In the genomic region with DNA sequence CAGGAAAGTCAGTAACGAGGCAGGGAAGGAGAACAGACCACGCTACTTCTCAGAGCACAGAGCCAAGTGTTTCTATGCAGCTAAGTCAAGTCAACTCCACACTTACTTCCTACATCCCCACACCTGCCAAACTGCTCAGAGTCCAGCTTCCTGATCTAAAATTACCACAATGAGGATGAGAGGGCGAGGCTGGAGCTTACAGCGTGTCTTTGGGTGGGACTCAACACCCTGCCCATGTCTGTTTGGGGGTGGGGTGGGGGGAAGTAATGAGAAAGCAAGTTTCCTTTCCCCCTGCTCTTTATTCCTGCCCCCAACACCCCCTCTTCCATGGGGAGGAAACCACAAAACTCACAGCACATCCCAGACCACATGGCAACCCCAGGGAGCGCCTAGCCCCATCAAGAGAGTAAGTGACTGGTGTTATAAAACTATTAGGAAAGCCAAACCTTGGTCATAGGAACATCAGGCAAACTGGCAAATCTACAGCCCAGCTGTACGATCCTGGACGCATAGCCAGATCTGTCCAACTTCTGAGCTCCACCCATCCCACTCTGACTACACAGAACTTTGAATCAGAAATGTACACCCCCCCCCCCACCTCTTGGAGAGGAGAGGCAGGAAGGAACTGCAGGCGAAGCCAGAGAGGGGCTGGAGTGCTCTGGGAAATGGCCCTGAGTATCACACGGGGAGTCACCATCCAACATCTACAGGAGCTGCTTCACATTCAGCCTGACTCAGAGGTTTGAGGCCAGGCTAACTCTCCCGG, we compare ENCODE assay signal across 7 mouse cellular contexts.
DNase-seq lines count a peak whose midpoint lies in the region; ATAC-seq lines count a peak whose summit lies in the region.

No protein-coding gene starts in this region.

- ATAC-seq in midbrain, embryonic 13.5 days, result no peak
- ATAC-seq in midbrain, embryonic 11.5 days (ENCODE audit: low FRiP score), result no peak
- ATAC-seq in heart, embryonic 12.5 days (ENCODE audit: insufficient number of reproducible peaks, low FRiP score), result peak; percentile 58; the same call in 1 of the 2 replicates
- ATAC-seq in stomach, embryonic 16.5 days (ENCODE audit: insufficient read depth, low FRiP score), result peak; percentile 73

- H3K27me3 ChIP-seq in midbrain, embryonic 13.5 days, result no peaks in the 10 kb centered on the region
- no peaks in the 10 kb centered on the region for H3K27me3 ChIP-seq in midbrain, embryonic 11.5 days (ENCODE audit: control insufficient read depth, insufficient read depth, low read length)
- H3K27me3 ChIP-seq in heart, embryonic 12.5 days (replicated peaks), result no peaks in the 10 kb centered on the region
- no peaks in the 10 kb centered on the region for H3K27me3 ChIP-seq in limb, embryonic 10.5 days (ENCODE audit: low read depth, poor library complexity, severe bottlenecking)
- H3K27me3 ChIP-seq in stomach, embryonic 16.5 days (ENCODE audit: control insufficient read depth, insufficient read depth, low read length), result no peaks in the 10 kb centered on the region

- no peaks in the 10 kb centered on the region for H3K9me3 ChIP-seq in midbrain, embryonic 13.5 days
- no peaks in the 10 kb centered on the region for H3K9me3 ChIP-seq in midbrain, embryonic 11.5 days (ENCODE audit: control insufficient read depth, low read length)
- H3K9me3 ChIP-seq in heart, embryonic 12.5 days (replicated peaks), result no peaks in the 10 kb centered on the region
- H3K9me3 ChIP-seq in limb, embryonic 10.5 days (replicated peaks), result no peaks in the 10 kb centered on the region
- H3K9me3 ChIP-seq in stomach, embryonic 16.5 days (replicated peaks; ENCODE audit: control insufficient read depth, low read length), result no peaks in the 10 kb centered on the region

- H3K27ac ChIP-seq in midbrain, embryonic 13.5 days, result peak overlapping the region; percentile 19; the same call in 1 of the 2 replicates
- H3K27ac ChIP-seq in midbrain, embryonic 11.5 days (ENCODE audit: low read depth, low read length), result no peak overlapping the region
- peak overlapping the region; percentile 61 for H3K27ac ChIP-seq in heart, embryonic 12.5 days (ENCODE audit: poor library complexity, severe bottlenecking)
- H3K27ac ChIP-seq in limb, embryonic 10.5 days, result peak overlapping the region; percentile 34; the same call in 1 of the 2 replicates
- peak overlapping the region; percentile 90 for H3K27ac ChIP-seq in stomach, embryonic 16.5 days (ENCODE audit: low read length)

- DNase-seq in midbrain, embryonic 11.5 days (ENCODE audit: low spot score, missing footprints), result no peak
- DNase-seq in limb, embryonic 10.5 days (ENCODE audit: low spot score), result no peak
- no peak for DNase-seq in adrenal gland, adult 2 months
- DNase-seq in right cerebral cortex, postnatal 25 days, result no peak

- no peak overlapping the region for H3K4me2 ChIP-seq in midbrain, embryonic 13.5 days (replicated peaks)
- no peak overlapping the region for H3K4me2 ChIP-seq in midbrain, embryonic 11.5 days
- H3K4me2 ChIP-seq in heart, embryonic 12.5 days, result no peak overlapping the region
- H3K4me2 ChIP-seq in stomach, embryonic 16.5 days (ENCODE audit: low read depth, low read length), result peak overlapping the region; percentile 19; the same call in 1 of the 2 replicates

- 82% methylated on average over 10 of the region's 10 CpGs for WGBS in midbrain, embryonic 13.5 days
- WGBS in midbrain, embryonic 11.5 days, result 77% methylated on average over 10 of the region's 10 CpGs
- 49% methylated on average over 10 of the region's 10 CpGs for WGBS in heart, embryonic 12.5 days
- 64% methylated on average over 10 of the region's 10 CpGs for WGBS in limb, embryonic 10.5 days
- 40% methylated on average over 10 of the region's 10 CpGs for WGBS in stomach, embryonic 16.5 days

- H3K4me3 ChIP-seq in midbrain, embryonic 13.5 days (replicated peaks), result no peak overlapping the region
- H3K4me3 ChIP-seq in midbrain, embryonic 11.5 days (ENCODE audit: low read depth, low read length), result no peak overlapping the region
- no peak overlapping the region for H3K4me3 ChIP-seq in heart, embryonic 12.5 days
- no peak overlapping the region for H3K4me3 ChIP-seq in limb, embryonic 10.5 days
- H3K4me3 ChIP-seq in stomach, embryonic 16.5 days (replicated peaks; ENCODE audit: low read length), result no peak overlapping the region

- peaks cover 14% of the 10 kb centered on the region; the same call in 1 of the 2 replicates for H3K4me1 ChIP-seq in midbrain, embryonic 13.5 days (replicated peaks)
- H3K4me1 ChIP-seq in midbrain, embryonic 11.5 days (ENCODE audit: control insufficient read depth, insufficient read depth, low read length), result peaks cover 2% of the 10 kb centered on the region; the same call in 1 of the 2 replicates
- H3K4me1 ChIP-seq in heart, embryonic 12.5 days (replicated peaks), result peaks cover 31% of the 10 kb centered on the region
- peaks cover 14% of the 10 kb centered on the region for H3K4me1 ChIP-seq in limb, embryonic 10.5 days
- H3K4me1 ChIP-seq in stomach, embryonic 16.5 days (ENCODE audit: control insufficient read depth, insufficient read depth, low read length), result peaks cover 13% of the 10 kb centered on the region

- H3K36me3 ChIP-seq in midbrain, embryonic 13.5 days, result peaks cover 19% of the 10 kb centered on the region; the same call in 1 of the 2 replicates
- H3K36me3 ChIP-seq in midbrain, embryonic 11.5 days (ENCODE audit: control insufficient read depth, insufficient read depth, low read length), result no peaks in the 10 kb centered on the region
- H3K36me3 ChIP-seq in heart, embryonic 12.5 days, result peaks cover 22% of the 10 kb centered on the region
- H3K36me3 ChIP-seq in limb, embryonic 10.5 days, result no peaks in the 10 kb centered on the region
- H3K36me3 ChIP-seq in stomach, embryonic 16.5 days (ENCODE audit: control insufficient read depth, insufficient read depth, low read length), result no peaks in the 10 kb centered on the region

- H3K9ac ChIP-seq in midbrain, embryonic 13.5 days (replicated peaks), result no peak overlapping the region
- no peak overlapping the region for H3K9ac ChIP-seq in midbrain, embryonic 11.5 days (ENCODE audit: low read length)
- H3K9ac ChIP-seq in heart, embryonic 12.5 days, result 0 out of 2 replicates have a peak overlapping the region, but pooled peaks have one; percentile 21
- peak overlapping the region; percentile 44; the same call in 1 of the 2 replicates for H3K9ac ChIP-seq in stomach, embryonic 16.5 days (ENCODE audit: low read length)

Comparison
In these comparisons a context has a peak if more than half of its experiments do, and no peak if none do; other contexts are left out.
1. ATAC-seq: peak in heart, embryonic 12.5 days (single experiment) and stomach, embryonic 16.5 days (single experiment); none in midbrain, embryonic 13.5 days (single experiment) and midbrain, embryonic 11.5 days (single experiment).
2. H3K9ac ChIP-seq: peak in heart, embryonic 12.5 days (single experiment) and stomach, embryonic 16.5 days (single experiment); none in midbrain, embryonic 13.5 days (single experiment) and midbrain, embryonic 11.5 days (single experiment).